Mouse (Mus musculus) hindbrain, embryonic 16.5 days (tissue): Measurements from ENCODE around the gene Cacna1h. TPM values are rescaled to one million over a fixed set of nuclear protein-coding genes. Genes with fewer than 3 reads are reported as not detected.
A peak's percentile ranks its signal among the peaks of the same experiment; 100 is the strongest.

Experiments used
- ATAC-seq: fragments of 200-750 bp; cut with Nextera tagmentation; 2 replicates; pipeline ENCODE4 v1.8.0; 2017; ENCODE audit warnings: moderate TSS enrichment, moderate library complexity
- H3K27ac ChIP-seq: fragments of 300-500 bp; sonication (generic); 2 replicates; pipeline ENCODE4 v1.5.1; 2014; ENCODE audit warnings: low read depth, mild to moderate bottlenecking, control low read depth, low read length, moderate library complexity
- H3K27me3 ChIP-seq: fragments of 300-500 bp; sonication (generic); replicated peaks from 2 replicates; pipeline ENCODE4 v1.6.1; 2014; ENCODE audit warnings: low read length; ENCODE audit not compliant: control insufficient read depth, insufficient read depth
- H3K36me3 ChIP-seq: fragments of 300-500 bp; sonication (generic); 2 replicates; pipeline ENCODE4 v1.6.1; 2014; ENCODE audit warnings: mild to moderate bottlenecking, low read length, moderate library complexity, mixed read lengths; ENCODE audit not compliant: control insufficient read depth, insufficient read depth
- H3K4me1 ChIP-seq: fragments of 300-500 bp; sonication (generic); 2 replicates; pipeline ENCODE4 v1.6.1; 2014; ENCODE audit warnings: low read depth, low read length; ENCODE audit not compliant: control insufficient read depth, insufficient read depth
- H3K4me2 ChIP-seq: fragments of 300-500 bp; sonication (generic); 2 replicates; pipeline ENCODE4 v1.6.1; 2014; ENCODE audit warnings: mild to moderate bottlenecking, low read length, control low read depth, moderate library complexity
- H3K4me3 ChIP-seq: fragments of 300-500 bp; sonication (generic); 2 replicates; pipeline ENCODE4 v1.5.1; 2014; ENCODE audit warnings: mild to moderate bottlenecking, low read length, control low read depth, moderate library complexity
- H3K9ac ChIP-seq: fragments of 300-500 bp; sonication (generic); 2 replicates; pipeline ENCODE4 v1.6.1; 2014; ENCODE audit warnings: low read depth, mild to moderate bottlenecking, control low read depth, low read length, moderate library complexity
- H3K9me3 ChIP-seq: fragments of 300-500 bp; sonication (generic); 2 replicates; pipeline ENCODE4 v1.6.1; 2014; ENCODE audit warnings: mild to moderate bottlenecking, low read length, moderate library complexity; ENCODE audit not compliant: control insufficient read depth
- WGBS: fragments of 180-500 bp; shearing (Covaris S2); extraction: QIAGEN DNeasy Blood & Tissue Kit; methylation state at CpG from one replicate; pipeline ENCODE4 v1.1.7; 2014; 5-methylcytosine and 5-hydroxymethylcytosine counted together
- polyA plus RNA-seq: library from polyadenylated mRNA; unstranded; fragments of >200 nt; fragmentation: Nextera tagmentation; extraction: Ambion mirVana; gene quantifications from 2 replicates; pipeline ENCODE4 v1.2.1, GENCODE M21; 2015

Gene Cacna1h
- polyA plus RNA-seq, 1 experiment from 2014 or later: 5.9 TPM

DNA sequence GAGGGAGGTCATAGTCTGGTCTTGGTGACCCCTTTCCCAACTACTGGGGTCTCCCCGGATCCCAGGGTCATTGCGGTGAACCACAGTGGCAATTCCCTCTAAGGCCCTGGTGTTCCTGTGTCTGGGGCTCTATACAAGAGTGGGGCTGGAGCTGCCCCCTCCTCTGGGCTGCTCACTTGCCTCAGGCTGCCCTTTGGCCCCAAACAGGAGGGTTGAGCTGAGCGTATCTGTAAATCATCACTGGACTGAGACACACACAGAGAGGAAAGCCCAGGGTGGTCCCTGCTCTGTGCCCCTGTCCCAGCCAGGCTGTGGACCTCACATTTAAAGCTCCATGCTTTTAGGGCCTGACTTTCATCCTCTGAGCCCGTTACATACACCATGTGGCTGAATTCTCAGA lies 95.4 kb downstream of the Cacna1h start:
- H3K9me3 ChIP-seq: no peaks in the 10 kb centered on the region
- peaks cover 6% of the 10 kb centered on the region; the same call in 1 of the 2 replicates for H3K27me3 ChIP-seq
- no peak overlapping the region for H3K4me2 ChIP-seq
- no peak overlapping the region for H3K27ac ChIP-seq
- no peaks in the 10 kb centered on the region for H3K36me3 ChIP-seq
- 81% methylated on average over 4 of the region's 4 CpGs for WGBS
- H3K4me1 ChIP-seq: no peaks in the 10 kb centered on the region
- no peak overlapping the region for H3K9ac ChIP-seq
- no peak for ATAC-seq
- H3K4me3 ChIP-seq: no peak overlapping the region

- Histone ChIP-seq H3K27me3 (peaks cover 9% of the 10 kb centered on the region; the same call in 1 of the 2 replicates), H3K9ac (peak overlapping the region; percentile 23; the same call in 1 of the 2 replicates), H3K36me3 (no peaks in the 10 kb centered on the region), H3K9me3 (no peaks in the 10 kb centered on the region), H3K4me1 (no peaks in the 10 kb centered on the region), H3K27ac (no peak overlapping the region), H3K4me3 (no peak overlapping the region), H3K4me2 (no peak overlapping the region)
- WGBS: under 1% methylated on average over 8 of the region's 8 CpGs
- peak; percentile 60 for ATAC-seq
Measured at GRCm38 (mm10) chr17:25333943-25334342, 99.6 kb downstream of the Cacna1h start.

DNA sequence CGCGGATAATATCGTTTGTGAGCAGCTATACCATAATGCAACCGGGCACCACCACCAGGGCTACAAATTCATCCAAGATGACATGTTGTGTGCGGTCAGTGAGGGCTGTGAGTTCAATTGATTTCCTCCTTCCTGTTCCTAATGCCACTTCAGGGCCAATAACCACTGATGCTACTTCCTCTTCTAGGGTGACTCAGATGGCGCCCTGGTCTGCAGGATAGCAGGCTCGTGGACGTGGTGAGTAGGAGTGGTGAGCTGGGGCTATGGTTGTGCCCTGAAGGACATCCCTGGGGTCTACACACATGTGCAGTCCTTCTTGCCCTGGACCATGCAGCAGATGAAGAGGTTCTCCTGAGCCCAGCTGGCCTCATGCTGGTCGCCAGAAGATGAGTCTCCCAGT lies 101.3 kb downstream of the Cacna1h start:
- Histone ChIP-seq H3K27ac (no peak overlapping the region), H3K36me3 (no peaks in the 10 kb centered on the region), H3K4me3 (no peak overlapping the region), H3K9me3 (no peaks in the 10 kb centered on the region), H3K9ac (no peak overlapping the region), H3K4me1 (no peaks in the 10 kb centered on the region), H3K27me3 (peaks cover 9% of the 10 kb centered on the region; the same call in 1 of the 2 replicates), H3K4me2 (no peak overlapping the region)
- WGBS: 88% methylated on average over 9 of the region's 9 CpGs
- no peak for ATAC-seq

Other genes with a start within 250 kb of the Cacna1h start
- gene BC003965, start 249.2 kb downstream of the Cacna1h start, polyA plus RNA-seq: 33.8 and 34.1 TPM in 2 replicates
- gene Unkl, start 245.4 kb downstream of the Cacna1h start, polyA plus RNA-seq: 16.0 and 17.6 TPM in 2 replicates
- 110 and 114 TPM in 2 replicates for gene Gnptg, start 193.7 kb downstream of the Cacna1h start, polyA plus RNA-seq
- gene Tsr3, start 193.6 kb downstream of the Cacna1h start, polyA plus RNA-seq: 57.4 and 58.2 TPM in 2 replicates
- gene Baiap3, start 177.4 kb downstream of the Cacna1h start, polyA plus RNA-seq: 23.4 and 26.0 TPM in 2 replicates
- gene Ube2i, start 159.2 kb downstream of the Cacna1h start, polyA plus RNA-seq: 409 and 435 TPM in 2 replicates
- gene Prss34, start 135.4 kb downstream of the Cacna1h start, polyA plus RNA-seq: not detected in 2 replicates
- not detected in 2 replicates for gene Prss28, start 125.1 kb downstream of the Cacna1h start, polyA plus RNA-seq
- gene Prss29, start 115.1 kb downstream of the Cacna1h start, polyA plus RNA-seq: not detected in 2 replicates
- not detected in 2 replicates for gene Tpsab1, start 88.2 kb downstream of the Cacna1h start, polyA plus RNA-seq
- gene Tpsb2, start 67.5 kb downstream of the Cacna1h start, polyA plus RNA-seq: 0.19 and 2.1 TPM in 2 replicates
- 0.43 and 0.55 TPM in 2 replicates for gene Tpsg1, start 64.5 kb downstream of the Cacna1h start, polyA plus RNA-seq
- gene Tekt4, start 20.8 kb upstream of the Cacna1h start, polyA plus RNA-seq: 1.4 and 1.9 TPM in 2 replicates
- gene Sstr5, start 63.5 kb upstream of the Cacna1h start, polyA plus RNA-seq: 1.0 TPM in 2 replicates
- gene Sox8, start 136.9 kb upstream of the Cacna1h start, polyA plus RNA-seq: 24.2 and 25.1 TPM in 2 replicates
- 27.7 and 28.2 TPM in 2 replicates for gene Lmf1, start 145.3 kb upstream of the Cacna1h start, polyA plus RNA-seq